Mouse (Mus musculus) CH12.LX (cell line): ENCODE measurements around the gene Rps25. TPM values are rescaled to one million over a fixed set of nuclear protein-coding genes. Genes with fewer than 3 reads are reported as not detected.
"Not testable (repeated sequence)": the region's sequence is repeated elsewhere in the genome, so short reads cannot be mapped to it uniquely, and the experiment has no call there.

ENCODE experiments used
- DNase-seq: peaks from one replicate; pipeline ENCODE4 v3.0.0-alpha.2; 2013; ENCODE audit errors: extremely low read depth
- H3K27ac ChIP-seq: 2 replicates; pipeline ENCODE4 v1.5.1; 2012; ENCODE audit warnings: low read depth, mild to moderate bottlenecking, control low read depth, moderate library complexity; ENCODE audit not compliant: insufficient read depth
- H3K27me3 ChIP-seq: replicated peaks from 2 replicates; pipeline ENCODE3; 2012; ENCODE audit warnings: inconsistent platforms
- H3K36me3 ChIP-seq, 2 experiments: replicated peaks in 1 of 2; 2 replicates each; pipeline versions ENCODE3 to v1.6.1; 2012; ENCODE audit warnings: inconsistent platforms in 1 of 2, low read length in 1 of 2, mild to moderate bottlenecking in 1 of 2, mixed read lengths in 1 of 2, moderate library complexity in 1 of 2; ENCODE audit not compliant: control insufficient read depth in 1 of 2, insufficient read depth in 1 of 2
- H3K4me1 ChIP-seq, 2 experiments: 2 replicates each; pipeline ENCODE4 v1.6.1; 2012; ENCODE audit warnings: inconsistent platforms in 1 of 2, moderate library complexity in 1 of 2; ENCODE audit not compliant: insufficient read depth in 2 of 2, control insufficient read depth in 1 of 2
- H3K4me2 ChIP-seq: 2 replicates; pipeline ENCODE4 v1.6.1; 2012; ENCODE audit warnings: low read depth, mild to moderate bottlenecking, control low read depth; ENCODE audit not compliant: poor library complexity, insufficient read depth, severe bottlenecking
- H3K4me3 ChIP-seq, 3 experiments: fragments of 150-350 bp in 1 of 3; sonication (generic) in 1 of 3; replicated peaks in 1 of 3; 2 replicates each; pipeline versions ENCODE3 to v1.5.1; 2011 to 2012; ENCODE audit warnings: low read depth in 2 of 3, low read length in 2 of 3, mild to moderate bottlenecking in 2 of 3, moderate library complexity in 2 of 3, control low read depth in 1 of 3, improper control_type of control experiment in 1 of 3, inconsistent platforms in 1 of 3, mixed read lengths in 1 of 3; ENCODE audit not compliant: poor library complexity in 1 of 3
- H3K79me2 ChIP-seq: replicated peaks from 2 replicates; pipeline ENCODE4 v1.6.1; 2012; ENCODE audit warnings: mild to moderate bottlenecking, moderate library complexity; ENCODE audit not compliant: control insufficient read depth, poor library complexity, insufficient read depth, severe bottlenecking; ENCODE audit errors: extremely low read depth
- H3K9ac ChIP-seq: 2 replicates; pipeline ENCODE4 v1.6.1; 2012; ENCODE audit warnings: low read depth, mild to moderate bottlenecking, control low read depth, moderate library complexity; ENCODE audit not compliant: insufficient read depth
- H3K9me3 ChIP-seq: replicated peaks from 2 replicates; pipeline ENCODE3; 2012; ENCODE audit warnings: low read length, inconsistent platforms, mixed read lengths
- CHD2 ChIP-seq: IDR thresholded peaks from 2 replicates; pipeline ENCODE4 v1.6.1; 2011; ENCODE audit warnings: low read length, improper control_type of control experiment
- CTCF ChIP-seq, 2 experiments: IDR thresholded peaks in 1 of 2; conservative IDR thresholded peaks in 1 of 2; 2 replicates each; pipeline ENCODE4 v1.5.1; 2011 to 2012; ENCODE audit warnings: low read depth in 2 of 2, low read length in 2 of 2, improper control_type of control experiment in 1 of 2, inconsistent platforms in 1 of 2, mild to moderate bottlenecking in 1 of 2, moderate library complexity in 1 of 2
- EP300 ChIP-seq: IDR thresholded peaks from 2 replicates; pipeline ENCODE4 v1.6.1; 2011; ENCODE audit warnings: low read length, improper control_type of control experiment
- GABPA ChIP-seq: IDR thresholded peaks from 2 replicates; pipeline ENCODE4 v1.6.1; 2012; ENCODE audit warnings: low read depth, low read length, improper control_type of control experiment, inconsistent platforms; ENCODE audit not compliant: insufficient replicate concordance
- HCFC1 ChIP-seq: IDR thresholded peaks from 2 replicates; pipeline ENCODE4 v1.6.1; 2012; ENCODE audit warnings: low read depth, mild to moderate bottlenecking, inconsistent platforms, low read length, improper control_type of control experiment
- MAFK ChIP-seq: IDR thresholded peaks from 2 replicates; pipeline ENCODE4 v1.6.1; 2011; ENCODE audit warnings: low read length, improper control_type of control experiment; ENCODE audit not compliant: insufficient replicate concordance
- MAZ ChIP-seq: IDR thresholded peaks from 2 replicates; pipeline ENCODE4 v1.6.1; 2012; ENCODE audit warnings: low read depth, mild to moderate bottlenecking, inconsistent platforms, low read length, improper control_type of control experiment, moderate library complexity
- MXI1 ChIP-seq: IDR thresholded peaks from 2 replicates; pipeline ENCODE4 v1.6.1; 2011; ENCODE audit warnings: mild to moderate bottlenecking, low read depth, low read length, improper control_type of control experiment
- NELFE ChIP-seq: IDR thresholded peaks from 2 replicates; pipeline ENCODE4 v1.6.1; 2011; ENCODE audit warnings: low read depth, low read length, improper control_type of control experiment
- PAX5 ChIP-seq: IDR thresholded peaks from 2 replicates; pipeline ENCODE4 v1.6.1; 2012; ENCODE audit warnings: low read length, inconsistent platforms, mixed read lengths
- POLR2A ChIP-seq: IDR thresholded peaks from 2 replicates; pipeline ENCODE4 v1.6.1; 2011; ENCODE audit warnings: low read depth, mild to moderate bottlenecking, improper control_type of control experiment, low read length
- RAD21 ChIP-seq: IDR thresholded peaks from 2 replicates; pipeline ENCODE4 v1.6.1; 2011; ENCODE audit warnings: low read depth, mild to moderate bottlenecking, low read length, improper control_type of control experiment, moderate library complexity
- RCOR1 ChIP-seq: conservative IDR thresholded peaks from 2 replicates; pipeline ENCODE4 v1.6.1; 2012; ENCODE audit warnings: low read depth, mild to moderate bottlenecking, inconsistent platforms, low read length, improper control_type of control experiment
- SIN3A ChIP-seq: IDR thresholded peaks from 2 replicates; pipeline ENCODE4 v1.6.1; 2012; ENCODE audit warnings: low read length, improper control_type of control experiment, inconsistent platforms
- TBP ChIP-seq: conservative IDR thresholded peaks from 2 replicates; pipeline ENCODE4 v1.6.1; 2011; ENCODE audit warnings: low read depth, low read length, improper control_type of control experiment
- ZC3H11A ChIP-seq: IDR thresholded peaks from 2 replicates; pipeline ENCODE4 v1.6.1; 2012; ENCODE audit warnings: low read depth, mild to moderate bottlenecking, inconsistent platforms, low read length, improper control_type of control experiment
- ZKSCAN1 ChIP-seq: IDR thresholded peaks from 2 replicates; pipeline ENCODE4 v1.6.1; 2012; ENCODE audit warnings: low read depth, inconsistent platforms, low read length, improper control_type of control experiment, borderline replicate concordance
- dilution Hi-C: fragments of 300-500 bp; cut with MboI; formaldehyde crosslinking; loops from 2 replicates; pipeline ENCODE4 v1.14.3; 2020; ENCODE audit warnings: low sequenced_read_pairs; ENCODE audit not compliant: extremely low pct_unique_long_range_greater_than_20kb, extremely low pct_ligation_motif_present
- in situ Hi-C: fragments of 300-500 bp; cut with MboI; formaldehyde crosslinking; loops from 3 replicates; pipeline ENCODE4 v1.14.3; 2019; ENCODE audit warnings: low sequenced_read_pairs, low pct_ligation_motif_present, low pct_unique_long_range_greater_than_20kb, mixed read lengths
- polyA plus RNA-seq: library from polyadenylated mRNA; unstranded; fragments of >175 nt; gene quantifications from 2 replicates; pipeline ENCODE4 v1.2.1, GENCODE M21; 2012; ENCODE audit warnings: low read depth; ENCODE audit not compliant: insufficient read length
- total RNA-seq, 2 experiments: library from RNA; depleted of rRNA; stranded (reverse); fragments of 300-350 nt in 1 of 2; fragments of >200 nt in 1 of 2; gene quantifications; 2 replicates each; pipeline ENCODE4 v1.2.3; 2012 to 2014

Rps25 gene
- total and polyA plus RNA-seq, 3 experiments = 2,535 to 3,378 (median 3,250) TPM

- TF ChIP-seq SIN3A (peak; percentile 99), POLR2A (peak; percentile 83), EP300 (no peak), NELFE (peak; percentile 85), RCOR1 (0 out of 2 replicates have a peak, but pooled peaks have one; percentile 50), ZC3H11A (no peak), HCFC1 (peak; percentile 89), MAZ (peak; percentile 89), MAFK (no peak), GABPA (no peak; the same call in 1 of the 2 replicates), MXI1 (peak; percentile 94), RAD21 (no peak), ZKSCAN1 (no peak), CHD2 (no peak), TBP (peak; percentile 68; the same call in 1 of the 2 replicates)
Observed at GRCm38 (mm10) chr9:44361190-44361917, 45.6 kb upstream of the Rps25 start, which contains the start of gene Vps11 (continued).

- H3K9ac ChIP-seq = not testable (repeated sequence)
Observed at GRCm38 (mm10) chr9:44361931-44362330, 45.0 kb upstream of the Rps25 start.

GRCm38 (mm10) chr9:44364480-44364879, 42.5 kb upstream of the Rps25 start:
- dilution Hi-C loops = no loop called here
- peaks cover 9% of the 10 kb centered on the region for H3K79me2 ChIP-seq
- H3K9me3 ChIP-seq = peaks cover 2% of the 10 kb centered on the region
- H3K27me3 ChIP-seq = no peaks in the 10 kb centered on the region
- H3K4me3 ChIP-seq = no peak overlapping the region
- peak; percentile 33 for DNase-seq
- no peak overlapping the region for H3K9ac ChIP-seq
- no peak overlapping the region for H3K4me2 ChIP-seq
- H3K27ac ChIP-seq = no peak overlapping the region
- in situ Hi-C loops = no loop called here
- TF ChIP-seq MXI1 (no peak), PAX5 (no peak), CTCF (conservative IDR thresholded peaks at IDR 0.05 in 1 of 2, IDR thresholded peaks at IDR 0.05 in 1 of 2; ENCODE audit: low read depth in 2 of 2, low read length in 2 of 2) (peak in 1 of 2 experiments; percentile 46; a peak in 2 of 4 replicates), RAD21 (peak; percentile 13)
- TF ChIP-seq, all 38 proteins: peak for 2
- peaks cover 0 to 13% of the 10 kb centered on the region in 2 experiments; a peak in 2 of 4 replicates for H3K4me1 ChIP-seq
- H3K36me3 ChIP-seq = peaks cover 3 to 6% of the 10 kb centered on the region in 2 experiments

More at GRCm38 (mm10) chr9:44361931-44362330, 45.0 kb upstream of the Rps25 start:
- TF ChIP-seq CTCF (conservative IDR thresholded peaks at IDR 0.05 in 1 of 2, IDR thresholded peaks at IDR 0.05 in 1 of 2; ENCODE audit: low read depth in 2 of 2, low read length in 2 of 2) = 0 out of 4 replicates have a peak, but pooled peaks of 1 of the 2 experiments have one; percentile 9
- in situ Hi-C loops, H3K9me3 ChIP-seq, dilution Hi-C loops, H3K27ac ChIP-seq, DNase-seq, H3K27me3 ChIP-seq, H3K79me2 ChIP-seq: not testable (repeated sequence)
- peaks cover 0 to 13% of the 10 kb centered on the region in 2 experiments; a peak in 2 of 4 replicates for H3K4me1 ChIP-seq
- H3K4me3 ChIP-seq = peak overlapping the region in 1 of 3 experiments; percentile 89
- peak overlapping the region; percentile 47; the same call in 1 of the 2 replicates for H3K4me2 ChIP-seq
- H3K36me3 ChIP-seq = peaks cover 19 to 26% of the 10 kb centered on the region in 2 experiments
